Mouse (Mus musculus): Measurements from ENCODE around the gene Paxx.

DNA sequence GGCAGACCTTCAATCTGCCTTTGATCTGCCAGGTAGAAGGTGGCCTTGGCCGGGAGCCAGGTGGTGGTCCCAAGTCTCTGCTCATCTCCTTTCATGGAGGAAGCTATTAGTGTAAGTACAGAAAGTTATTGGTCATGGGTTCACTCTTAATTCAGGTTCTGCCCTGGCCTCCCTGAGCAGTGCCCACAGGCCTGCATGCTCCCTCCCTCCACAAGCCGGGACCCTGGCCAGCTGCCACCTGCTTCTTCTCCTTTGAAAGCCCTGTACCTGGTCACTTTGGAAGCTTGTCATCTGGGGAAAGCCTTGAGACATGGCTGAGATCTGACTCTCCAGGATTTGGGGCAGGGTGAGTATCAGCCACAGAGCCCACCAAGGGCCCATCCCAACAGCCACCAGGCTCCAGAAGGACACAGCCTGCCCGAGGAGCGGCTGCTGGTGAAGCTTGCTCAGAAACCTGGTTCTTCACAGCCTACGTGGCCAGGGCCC is 32.6 kb upstream of the Paxx start, which contains the start of gene Lcn12:
- TF ChIP-seq CTCF (IDR thresholded peaks at IDR 0.05; ENCODE audit: low read depth, low read length) (no peak), POLR2A (IDR thresholded peaks at IDR 0.05; ENCODE audit: borderline replicate concordance, low read depth, low read length) (no peak)

Measured in bone marrow macrophage, adult 2 months (primary cell).